Comparison of ENCODE assay signal across 27 mouse cellular contexts in the genomic region with DNA sequence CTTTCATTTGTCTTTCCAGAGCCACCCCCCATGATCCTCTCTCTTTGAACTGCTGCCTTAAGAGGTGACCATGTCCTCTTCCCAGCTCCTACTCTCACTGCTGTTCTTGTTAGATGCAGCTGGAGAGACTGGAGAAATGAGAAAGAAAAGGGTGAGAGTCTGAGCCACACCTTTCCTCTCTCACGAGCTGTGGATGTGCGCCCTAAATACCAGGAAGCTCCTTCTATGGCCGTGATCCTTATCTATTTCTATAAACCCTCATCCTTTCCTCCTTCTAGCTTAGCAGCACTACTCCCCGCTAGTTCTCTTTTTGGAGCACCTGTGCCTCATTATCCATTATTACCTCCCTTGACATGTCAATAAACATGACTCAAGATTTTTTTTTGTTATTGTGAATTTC. TPM values are rescaled to one million over a fixed set of nuclear protein-coding genes. Genes with fewer than 3 reads are reported as not detected.
DNase-seq lines count a peak whose midpoint lies in the region; ATAC-seq and TF ChIP-seq lines count a peak whose summit lies in the region.
"Had no signal": no experiment of that assay in that cellular context is flagged by ENCODE, and none has a peak within 500 bp of the region (broad histone marks: within the 10 kb centered on the region; RNA-seq: fewer than 3 reads in every experiment).

No protein-coding gene starts in this region.

- no peak overlapping the region for H3K4me2 ChIP-seq in midbrain, embryonic 14.5 days (ENCODE audit: low read length)
- H3K4me2 ChIP-seq: embryonic facial prominence, embryonic 13.5 days; embryonic facial prominence, embryonic 15.5 days; forebrain, embryonic 12.5 days had no signal

- H3K27ac ChIP-seq in MEL (ENCODE audit: control insufficient read depth, low read depth, low read length) = no peak overlapping the region
- H3K27ac ChIP-seq in midbrain, embryonic 14.5 days (replicated peaks; ENCODE audit: low read depth, low read length) = no peak overlapping the region
- H3K27ac ChIP-seq: embryonic facial prominence, embryonic 13.5 days; embryonic facial prominence, embryonic 15.5 days; forebrain, embryonic 10.5 days; forebrain, embryonic 12.5 days had no signal

- H3K9ac ChIP-seq in MEL (ENCODE audit: control insufficient read depth, low read depth, low read length, poor library complexity, severe bottlenecking) = no peak overlapping the region
- H3K9ac ChIP-seq in midbrain, embryonic 14.5 days (replicated peaks; ENCODE audit: low read length) = no peak overlapping the region
- H3K9ac ChIP-seq: embryonic facial prominence, embryonic 13.5 days; embryonic facial prominence, embryonic 15.5 days; forebrain, embryonic 12.5 days had no signal

- 92% methylated on average over 4 of the region's 4 CpGs for WGBS in midbrain, embryonic 14.5 days

- peak; percentile 21 for DNase-seq in 416B (ENCODE audit: low read depth)
- peak; percentile 40 for DNase-seq in MEL (ENCODE audit: low read depth, low spot score)
- DNase-seq in layer of hippocampus, postnatal 10 days (ENCODE audit: low spot score in 2 of 2) = no peak
- DNase-seq in liver = no peak
- no peak for DNase-seq in midbrain, embryonic 14.5 days
- DNase-seq: adrenal gland, adult 2 months; adrenal gland, postnatal 10 days; adrenal gland, postnatal 25 days; B cell, adult 2 months; cerebellum, adult 11 months; cerebellum, adult 18-20 months; cerebellum, adult 8-10 months; cerebellum, adult 9-11 months; cerebellum, postnatal 14 days; cerebellum, postnatal 36 days had no signal

- H3K36me3 ChIP-seq in MEL (ENCODE audit: control insufficient read depth in 1 of 2, insufficient read depth in 2 of 2, low read length in 2 of 2) = peaks cover 0 to 17% of the 10 kb centered on the region in 2 experiments; a peak in 2 of 4 replicates
- H3K36me3 ChIP-seq in midbrain, embryonic 14.5 days (ENCODE audit: control insufficient read depth, insufficient read depth, low read length) = no peaks in the 10 kb centered on the region
- H3K36me3 ChIP-seq: embryonic facial prominence, embryonic 13.5 days; embryonic facial prominence, embryonic 15.5 days; forebrain, embryonic 10.5 days; forebrain, embryonic 12.5 days; G1E had no signal

- no peak for TF ChIP-seq CTCF in MEL (IDR thresholded peaks at IDR 0.05 in 2 of 3, conservative IDR thresholded peaks at IDR 0.05 in 1 of 3; ENCODE audit: control insufficient read depth in 1 of 3, insufficient read depth in 1 of 3, low read depth in 2 of 3, low read length in 3 of 3, poor library complexity in 1 of 3, severe bottlenecking in 1 of 3)

- no peak overlapping the region for H3K4me3 ChIP-seq in MEL (ENCODE audit: control insufficient read depth in 1 of 2, insufficient read depth in 1 of 2, low read depth in 2 of 2, low read length in 2 of 2)
- H3K4me3 ChIP-seq in midbrain, embryonic 14.5 days (replicated peaks; ENCODE audit: low read depth, low read length) = no peak overlapping the region
- H3K4me3 ChIP-seq: embryonic facial prominence, embryonic 13.5 days; embryonic facial prominence, embryonic 15.5 days; erythroblast, embryonic 14.5 days; forebrain, embryonic 10.5 days; forebrain, embryonic 12.5 days had no signal

- peak in 1 of 2 experiments; percentile 22; a peak in 1 of 4 replicates for TF ChIP-seq EP300 in MEL (IDR thresholded peaks at IDR 0.05; ENCODE audit: low read depth in 1 of 2, low read length in 2 of 2)

- no peaks in the 10 kb centered on the region for H3K79me2 ChIP-seq in MEL (ENCODE audit: control insufficient read depth, insufficient read depth, low read length, poor library complexity)

- no peak for TF ChIP-seq POLR2A in MEL (IDR thresholded peaks at IDR 0.05; ENCODE audit: control insufficient read depth in 1 of 2, insufficient read depth in 1 of 2, low read depth in 1 of 2, low read length in 2 of 2, poor library complexity in 1 of 2)

- no peaks in the 10 kb centered on the region for H3K27me3 ChIP-seq in MEL (ENCODE audit: control insufficient read depth in 1 of 2, insufficient read depth in 2 of 2, low read length in 2 of 2)
- H3K27me3 ChIP-seq in midbrain, embryonic 14.5 days (ENCODE audit: control insufficient read depth, insufficient read depth, low read length) = no peaks in the 10 kb centered on the region
- H3K27me3 ChIP-seq: CH12.LX; embryonic facial prominence, embryonic 13.5 days; embryonic facial prominence, embryonic 15.5 days; forebrain, embryonic 12.5 days had no signal

- TF ChIP-seq RAD21 in MEL (IDR thresholded peaks at IDR 0.05; ENCODE audit: low read depth, low read length) = no peak

- no peaks in the 10 kb centered on the region for H3K9me3 ChIP-seq in MEL (replicated peaks; ENCODE audit: insufficient read depth, low read length)
- no peaks in the 10 kb centered on the region for H3K9me3 ChIP-seq in midbrain, embryonic 14.5 days (ENCODE audit: control insufficient read depth, low read length)
- H3K9me3 ChIP-seq: embryonic facial prominence, embryonic 13.5 days; embryonic facial prominence, embryonic 15.5 days; forebrain, embryonic 10.5 days; forebrain, embryonic 12.5 days; G1E had no signal

- H3K4me1 ChIP-seq in MEL (ENCODE audit: control insufficient read depth in 1 of 2, insufficient read depth in 2 of 2, low read length in 2 of 2) = peaks cover 15 to 22% of the 10 kb centered on the region in 2 experiments
- H3K4me1 ChIP-seq in midbrain, embryonic 14.5 days (ENCODE audit: control insufficient read depth, insufficient read depth, low read length) = no peaks in the 10 kb centered on the region
- H3K4me1 ChIP-seq: embryonic facial prominence, embryonic 13.5 days; embryonic facial prominence, embryonic 15.5 days; forebrain, embryonic 10.5 days; forebrain, embryonic 12.5 days had no signal

- ATAC-seq in granulocyte monocyte progenitor cell, adult 5-6 weeks (replicated peaks; ENCODE audit: poor library complexity, severe bottlenecking) = peak; percentile 18; the same call in 1 of the 2 replicates
- 0 out of 2 replicates have a peak, but pooled peaks have one; percentile 38 for ATAC-seq in megakaryocyte progenitor cell, adult 5-6 weeks (replicated peaks; ENCODE audit: poor library complexity)
- no peak; the same call in 1 of the 2 replicates for ATAC-seq in midbrain, embryonic 14.5 days (ENCODE audit: low FRiP score, low TSS enrichment)
- ATAC-seq: CD4-positive, CD25-positive, alpha-beta regulatory T cell, adult 4 months; forebrain, embryonic 14.5 days; forebrain, embryonic 16.5 days had no signal

TF ChIP-seq in MEL, 35 proteins besides CTCF, POLR2A, EP300 and RAD21:
- no peak for TF ChIP-seq JUND (IDR thresholded peaks at IDR 0.05; ENCODE audit: low read depth, low read length)
- TF ChIP-seq POLR2AphosphoS5 (IDR thresholded peaks at IDR 0.05; ENCODE audit: borderline replicate concordance, low read depth, low read length) = no peak
- no peak for TF ChIP-seq MAZ (IDR thresholded peaks at IDR 0.05; ENCODE audit: low read depth, low read length)
- peak; percentile 36; the same call in 1 of the 2 replicates for TF ChIP-seq ELF1 (IDR thresholded peaks at IDR 0.05; ENCODE audit: low read depth, low read length)
- no peak for TF ChIP-seq UBTF (IDR thresholded peaks at IDR 0.05; ENCODE audit: borderline replicate concordance, insufficient read depth, low read depth, low read length)
- no peak for TF ChIP-seq MYB (IDR thresholded peaks at IDR 0.05; ENCODE audit: low read depth, low read length)
- 0 out of 2 replicates have a peak, but pooled peaks have one; percentile 14 for TF ChIP-seq ETS1 (IDR thresholded peaks at IDR 0.05; ENCODE audit: low read depth, low read length)
- peak; percentile 65 for TF ChIP-seq GATA1 (IDR thresholded peaks at IDR 0.05; ENCODE audit: low read depth, low read length)

RNA-seq across cellular contexts. Expression of gene P2ry1, which starts 29.5 kb away (rescaled TPM):
- total RNA-seq in MEL (2012; rRNA removed) = 7.8 and 9.1 TPM in 2 replicates
- polyA plus RNA-seq in MEL (2012; ENCODE audit: insufficient read depth in 1 of 2, insufficient read length in 2 of 2, low read depth in 1 of 2, low replicate concordance in 2 of 2, missing spikeins in 1 of 2) = 1 to 10 TPM in 1 of 2 experiments, not detected in 1; 9.2 TPM
- total RNA-seq in granulocyte monocyte progenitor cell, adult 5-6 weeks (2014; fragmentation: Nextera tagmentation) = 4.7 and 5.4 TPM in 2 replicates
- total RNA-seq in granulocyte monocyte progenitor cell, adult 5-6 weeks (2017) = 6.2 and 7.6 TPM in 2 replicates
- 5.7 and 8.9 TPM in 2 replicates for total RNA-seq in megakaryocyte progenitor cell, adult 5-6 weeks (2015)
- 3.8 and 7.2 TPM in 2 replicates for total RNA-seq in megakaryocyte progenitor cell, adult 5-6 weeks (2017)
- 1 to 10 TPM; 4.3 to 5.3 TPM for total RNA-seq in layer of hippocampus, postnatal 10 days (2021)
- 2.9 and 3.5 TPM in 2 replicates for polyA plus RNA-seq in midbrain, embryonic 14.5 days (2014; fragmentation: Nextera tagmentation; extraction: Ambion mirVana)
- total RNA-seq: CH12.LX had no signal
- polyA plus RNA-seq: CD4-positive, CD25-positive, alpha-beta regulatory T cell, adult 4 months had no signal

Comparison
In these comparisons a context has a peak if more than half of its experiments do, and no peak if none do; other contexts are left out.
1. DNase-seq: peak in 416B (single experiment) and MEL (single experiment); none in layer of hippocampus, postnatal 10 days (0 of 2), liver (single experiment) and midbrain, embryonic 14.5 days (single experiment).